Mouse (Mus musculus) erythroblast, embryonic 14.5 days (primary cell): ENCODE measurements around the gene Raver1.

Experiments
- GATA1 ChIP-seq: IDR thresholded peaks from 2 replicates; pipeline ENCODE4 v1.6.1; 2012; ENCODE audit warnings: low read length, inconsistent platforms, mixed read lengths
- TAL1 ChIP-seq: IDR thresholded peaks from 3 replicates; pipeline ENCODE4 v1.6.1; 2012; ENCODE audit warnings: low read length, inconsistent platforms, mixed read lengths

DNA sequence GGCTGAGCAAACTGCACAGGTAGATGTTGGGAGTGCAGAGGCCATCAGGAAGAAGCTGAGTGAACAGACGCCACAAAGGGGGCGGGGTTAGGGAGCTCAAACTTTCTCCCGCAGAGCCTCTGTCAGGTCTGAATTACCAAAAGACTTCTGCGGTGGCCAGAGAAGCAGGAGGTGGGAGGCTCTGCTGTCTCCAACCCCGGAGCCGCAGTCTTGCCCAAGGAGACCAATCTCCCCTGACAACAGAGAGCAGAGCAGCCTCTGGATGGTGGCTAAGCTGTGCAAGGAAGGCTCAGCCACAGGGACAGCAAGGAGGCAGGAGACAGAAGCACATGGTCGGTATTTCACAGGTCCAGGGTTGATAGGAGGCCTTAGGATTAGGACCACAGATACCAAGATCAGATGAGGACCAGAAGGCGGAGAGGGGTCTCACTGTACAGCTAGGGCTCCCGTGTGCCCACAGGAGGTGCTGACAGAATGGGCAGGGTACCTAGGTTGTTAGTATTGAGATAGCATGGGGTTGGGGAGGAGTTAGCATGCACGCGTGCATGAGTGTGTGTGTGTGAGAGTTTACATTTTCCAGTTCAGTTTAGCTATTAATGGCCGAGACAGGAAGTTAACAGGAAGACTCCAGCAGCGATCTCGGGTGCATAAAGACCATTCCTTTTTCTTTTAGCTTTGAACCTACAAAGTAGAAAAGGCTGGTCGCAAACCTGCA is 8.8 kb upstream of the Raver1 start:
- no peak for TF ChIP-seq GATA1
- no peak for TF ChIP-seq TAL1
